Mouse (Mus musculus) lung, adult 2 months (tissue): ENCODE data around the gene Map4k5. TPM values are rescaled to one million over a fixed set of nuclear protein-coding genes. Genes with fewer than 3 reads are reported as not detected.

Experiments used
- DNase-seq: peaks from one replicate; pipeline ENCODE4 v3.0.0; 2022
- H3K4me1 ChIP-seq: fragments of 200-500 bp; 2 replicates; pipeline ENCODE4 v1.6.1; 2011; ENCODE audit warnings: low read length; ENCODE audit not compliant: control insufficient read depth, insufficient read depth
- H3K4me3 ChIP-seq: fragments of 200-500 bp; replicated peaks from 2 replicates; pipeline ENCODE3; 2011; ENCODE audit warnings: low read depth, mild to moderate bottlenecking, control low read depth, low read length; ENCODE audit errors: extremely low read depth
- CTCF ChIP-seq: fragments of 200-500 bp; IDR thresholded peaks from 2 replicates; pipeline ENCODE4 v1.5.1; 2011; ENCODE audit warnings: mild to moderate bottlenecking, low read length, control low read depth; ENCODE audit not compliant: insufficient read depth
- POLR2A ChIP-seq: fragments of 200-500 bp; IDR thresholded peaks from 2 replicates; pipeline ENCODE4 v1.6.1; 2011; ENCODE audit warnings: low read depth, mild to moderate bottlenecking, control low read depth, low read length, borderline replicate concordance; ENCODE audit errors: extremely low read depth
- WGBS: fragments of 180-500 bp; shearing (Covaris S2); methylation state at CpG from one replicate; pipeline ENCODE4 v1.1.7; 2018; 5-methylcytosine and 5-hydroxymethylcytosine counted together
- polyA plus RNA-seq: library from polyadenylated mRNA; depleted of rRNA; stranded (reverse); fragments of >200 nt; gene quantifications from 2 replicates; pipeline ENCODE4 v1.2.3, GENCODE M21; 2012

Map4k5 gene
- polyA plus RNA-seq, 1 experiment = 11.4 TPM

DNA sequence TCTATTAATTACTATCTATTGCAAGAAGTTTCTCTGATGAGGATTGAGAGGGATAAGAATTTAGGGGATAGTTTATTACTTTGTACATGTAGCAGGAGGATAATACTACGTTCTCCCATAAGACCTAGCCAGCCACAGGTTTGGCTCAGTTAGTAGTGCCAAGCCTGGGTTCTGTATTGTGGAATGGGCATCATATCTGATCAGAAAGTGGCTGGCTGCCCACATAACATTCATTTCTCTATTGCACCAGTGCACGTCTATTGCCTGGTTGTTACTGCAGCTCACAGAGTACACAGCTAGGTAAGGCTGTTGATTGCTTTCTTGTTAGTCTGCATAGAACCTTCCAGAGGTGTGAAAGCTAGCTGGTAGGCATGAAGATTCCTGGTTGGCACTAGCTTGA, 24.9 kb upstream of the Map4k5 start:
- no peaks in the 10 kb centered on the region for H3K4me1 ChIP-seq
- DNase-seq = no peak
- TF ChIP-seq CTCF (no peak), POLR2A (no peak)
- 89% methylated on average over 2 of the region's 2 CpGs for WGBS
- no peak overlapping the region for H3K4me3 ChIP-seq

DNA sequence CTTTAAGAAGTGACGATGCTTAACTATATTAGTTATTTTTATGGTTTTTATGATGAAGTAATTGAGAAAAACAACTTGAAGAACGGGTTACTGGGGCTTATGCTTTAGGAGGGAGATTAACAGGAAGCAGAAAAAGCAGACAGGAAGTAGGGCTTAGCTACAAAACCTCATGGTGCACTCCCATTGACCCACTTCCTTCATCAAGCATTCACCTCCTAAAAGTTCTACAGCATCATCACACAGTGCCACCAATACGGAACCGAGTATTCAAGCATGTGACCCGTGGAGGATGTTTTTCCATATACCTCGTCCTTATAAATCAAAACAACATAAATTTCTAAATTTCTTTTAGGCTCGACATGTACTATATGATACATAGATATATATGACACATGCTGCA, 19.7 kb upstream of the Map4k5 start:
- DNase-seq = no peak
- no peak for TF ChIP-seq POLR2A
- no peaks in the 10 kb centered on the region for H3K4me1 ChIP-seq
- no peak overlapping the region for H3K4me3 ChIP-seq
- 80% methylated on average over 7 of the region's 7 CpGs for WGBS

DNA sequence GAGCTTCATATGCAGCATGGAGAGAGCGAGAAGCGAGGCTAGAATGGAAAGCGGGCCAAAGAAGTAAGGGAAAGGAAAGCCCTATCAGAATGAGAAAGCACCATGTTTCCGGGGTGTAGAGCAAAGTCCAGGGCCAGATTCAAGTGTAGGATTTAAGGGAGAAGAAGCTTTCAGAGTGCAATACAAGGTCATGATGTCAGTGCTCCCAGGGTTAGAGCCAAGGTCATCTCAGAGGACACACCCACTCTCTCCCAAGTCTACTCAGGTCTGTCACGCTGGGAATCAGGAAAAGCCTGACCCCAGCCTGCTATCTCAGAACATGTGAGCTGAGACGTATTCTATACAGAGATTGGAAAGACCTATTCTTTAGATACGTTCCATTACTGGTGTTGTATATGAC, 18.9 kb upstream of the Map4k5 start:
- no peak overlapping the region for H3K4me3 ChIP-seq
- DNase-seq = no peak
- WGBS = 86% methylated on average over 7 of the region's 7 CpGs

GRCm38 (mm10) chr12:69908511-69908900, 15.5 kb upstream of the Map4k5 start:
- no peak for DNase-seq
- WGBS = 66% methylated on average over 19 of the region's 19 CpGs
- no peak for TF ChIP-seq POLR2A
- TF ChIP-seq CTCF = no peak
- no peaks in the 10 kb centered on the region for H3K4me1 ChIP-seq
- no peak overlapping the region for H3K4me3 ChIP-seq

More for the DNA sequence above, 18.9 kb upstream of the Map4k5 start:
- no peak for TF ChIP-seq POLR2A
- H3K4me1 ChIP-seq = no peaks in the 10 kb centered on the region

- 33% methylated on average over 30 of the region's 30 CpGs for WGBS
- Histone ChIP-seq H3K4me1 (no peaks in the 10 kb centered on the region), H3K4me3 (no peak overlapping the region)
- TF ChIP-seq CTCF = no peak
- no peak for TF ChIP-seq POLR2A
- DNase-seq = no peak
These were observed 14.9 kb upstream of the Map4k5 start for GRCm38 (mm10) chr12:69907667-69908510.

GRCm38 (mm10) chr12:69904991-69905390, 12.0 kb upstream of the Map4k5 start:
- Histone ChIP-seq H3K4me1 (no peaks in the 10 kb centered on the region), H3K4me3 (no peak overlapping the region)
- 37% methylated on average over 2 of the region's 2 CpGs for WGBS
- no peak for DNase-seq
- TF ChIP-seq CTCF = no peak
- TF ChIP-seq POLR2A = no peak

- H3K4me3 ChIP-seq = no peak overlapping the region
- WGBS = 73% methylated on average over 4 of the region's 4 CpGs
- TF ChIP-seq POLR2A (no peak), CTCF (no peak)
- no peaks in the 10 kb centered on the region for H3K4me1 ChIP-seq
- no peak for DNase-seq
These were observed 5.1 kb upstream of the Map4k5 start for GRCm38 (mm10) chr12:69898119-69898518.

GRCm38 (mm10) chr12:69895046-69895445, 2.0 kb upstream of the Map4k5 start:
- WGBS = 57% methylated on average over 2 of the region's 2 CpGs
- no peak for TF ChIP-seq POLR2A
- TF ChIP-seq CTCF = no peak
- no peak for DNase-seq
- Histone ChIP-seq H3K4me1 (peaks cover 7% of the 10 kb centered on the region), H3K4me3 (no peak overlapping the region)

DNA sequence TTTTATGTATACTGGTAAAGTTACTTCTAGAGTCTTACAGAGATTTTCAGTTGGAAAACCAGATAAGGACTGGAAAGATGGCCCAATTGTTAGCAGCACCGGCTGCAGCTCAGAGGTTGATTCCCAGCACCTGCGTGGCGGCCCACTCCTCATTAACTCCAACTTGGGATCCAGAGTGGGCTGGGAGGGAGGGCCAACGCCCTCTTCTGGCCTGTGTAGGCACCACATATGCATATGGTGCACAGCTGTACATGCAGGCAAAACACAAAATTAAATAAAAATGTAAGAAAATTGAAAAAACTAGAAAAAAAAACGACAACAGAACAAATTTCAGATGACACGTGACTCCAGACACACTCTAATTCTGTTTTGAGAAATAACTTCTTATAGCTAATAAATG, 927 bp upstream of the Map4k5 start:
- Histone ChIP-seq H3K4me3 (no peak overlapping the region), H3K4me1 (peaks cover 10% of the 10 kb centered on the region)
- 70% methylated on average over 6 of the region's 6 CpGs for WGBS
- no peak for DNase-seq
- TF ChIP-seq CTCF (peak; percentile 29; the same call in 1 of the 2 replicates), POLR2A (no peak)

- peak overlapping the region; percentile 98 for H3K4me3 ChIP-seq
- no peak for DNase-seq
- 21% methylated on average over 3 of the region's 3 CpGs for WGBS
- H3K4me1 ChIP-seq = peaks cover 10% of the 10 kb centered on the region
- TF ChIP-seq POLR2A (no peak), CTCF (no peak)
These were observed 1.3 kb downstream of the Map4k5 start for GRCm38 (mm10) chr12:69891721-69892120.
